Mouse (Mus musculus): ENCODE data around the gene Lsamp. TPM values are rescaled to one million over a fixed set of nuclear protein-coding genes. Genes with fewer than 3 reads are reported as not detected.

Gene Lsamp
- polyA plus RNA-seq, 1 experiment from 2014 or later = 0.20 TPM

DNA sequence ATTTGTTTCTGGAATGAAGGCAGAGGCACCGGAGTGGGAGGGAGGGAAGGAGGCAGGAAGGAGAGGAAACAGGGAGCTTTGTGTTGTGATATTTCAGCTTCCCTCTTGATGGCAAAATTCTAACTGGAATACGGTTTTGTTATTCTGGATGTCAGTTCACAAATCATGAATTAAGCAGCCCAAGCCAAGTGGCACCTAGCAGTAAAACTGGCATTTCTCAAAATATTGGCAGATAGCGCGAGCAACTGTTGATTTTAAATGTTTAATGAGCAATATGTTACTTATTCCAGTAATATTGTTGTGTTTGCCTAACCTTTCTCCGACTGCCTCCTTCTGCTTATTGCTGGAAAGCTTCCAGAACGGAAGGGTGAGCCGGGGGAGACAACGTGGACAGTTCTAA lies 2118.5 kb downstream of the Lsamp start:
- no peaks in the 10 kb centered on the region for H3K9me3 ChIP-seq (ENCODE audit: low read length)
- H3K4me3 ChIP-seq (ENCODE audit: low read depth, low read length) = no peak overlapping the region
- H3K4me2 ChIP-seq (replicated peaks; ENCODE audit: low read depth, low read length) = no peak overlapping the region
- no peak for ATAC-seq
- no peak overlapping the region for H3K9ac ChIP-seq (replicated peaks; ENCODE audit: low read depth)
- H3K36me3 ChIP-seq (ENCODE audit: insufficient read depth, low read length) = no peaks in the 10 kb centered on the region
- no peaks in the 10 kb centered on the region for H3K4me1 ChIP-seq (ENCODE audit: insufficient read depth, low read depth, low read length)
- no peak overlapping the region for H3K27ac ChIP-seq (ENCODE audit: low read length)
- 40% methylated on average over 8 of the region's 8 CpGs for WGBS
- H3K27me3 ChIP-seq (replicated peaks; ENCODE audit: insufficient read depth, low read length) = no peaks in the 10 kb centered on the region
- no peak for DNase-seq (ENCODE audit: low spot score)
- no peak for TF ChIP-seq EP300 (IDR thresholded peaks at IDR 0.05)
- TF ChIP-seq CTCF (IDR thresholded peaks at IDR 0.05) = no peak

DNA sequence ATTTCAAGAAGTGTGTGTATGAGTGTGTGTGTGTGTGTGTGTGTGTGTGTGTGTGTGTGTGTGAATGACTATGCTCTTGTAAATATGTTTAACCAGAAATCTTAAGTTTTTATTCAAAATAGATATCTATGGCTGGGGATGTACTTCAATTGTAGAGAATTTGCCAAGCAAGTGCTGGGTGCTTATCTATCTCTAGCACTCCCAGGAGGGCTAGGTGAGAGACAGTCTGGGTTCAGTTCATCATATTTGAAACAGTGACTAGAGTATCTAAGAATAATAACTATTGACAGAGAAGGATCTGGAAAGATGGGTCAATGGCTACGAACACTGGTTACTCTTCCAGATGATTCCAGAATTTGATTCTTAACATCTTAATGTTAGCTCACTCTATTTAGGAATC lies 2128.1 kb downstream of the Lsamp start:
- TF ChIP-seq EP300 (IDR thresholded peaks at IDR 0.05) = no peak
- TF ChIP-seq CTCF (IDR thresholded peaks at IDR 0.05) = no peak
- no peak overlapping the region for H3K9ac ChIP-seq (replicated peaks; ENCODE audit: low read depth)
- no peak for ATAC-seq
- no peaks in the 10 kb centered on the region for H3K4me1 ChIP-seq (ENCODE audit: insufficient read depth, low read depth, low read length)
- H3K4me2 ChIP-seq (replicated peaks; ENCODE audit: low read depth, low read length) = no peak overlapping the region
- no peak overlapping the region for H3K27ac ChIP-seq (ENCODE audit: low read length)
- H3K27me3 ChIP-seq (replicated peaks; ENCODE audit: insufficient read depth, low read length) = no peaks in the 10 kb centered on the region
- H3K4me3 ChIP-seq (ENCODE audit: low read depth, low read length) = no peak overlapping the region
- H3K36me3 ChIP-seq (ENCODE audit: insufficient read depth, low read length) = no peaks in the 10 kb centered on the region
- no peak for DNase-seq (ENCODE audit: low spot score)
- 83% methylated on average over 1 of the region's 1 CpGs for WGBS
- no peaks in the 10 kb centered on the region for H3K9me3 ChIP-seq (ENCODE audit: low read length)

DNA sequence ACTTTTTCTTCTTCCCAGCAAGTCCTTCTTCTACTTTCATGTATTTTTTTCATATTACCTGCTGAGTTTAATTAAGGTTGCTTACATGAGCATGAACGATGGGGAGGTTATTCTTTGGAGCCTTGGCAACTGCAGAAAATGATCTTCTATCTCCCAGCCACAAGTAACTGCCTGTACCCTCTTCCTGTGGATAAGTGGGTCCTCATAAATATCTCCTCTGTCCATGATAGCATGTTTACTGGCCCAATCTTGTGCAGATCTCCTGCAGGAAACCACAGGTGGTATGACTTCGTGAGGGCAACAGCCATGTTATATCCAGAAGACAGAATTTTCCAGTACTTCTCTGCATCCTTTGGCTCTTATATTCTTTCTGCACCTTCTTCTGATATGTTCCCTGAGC lies 2129.1 kb downstream of the Lsamp start:
- H3K4me2 ChIP-seq (replicated peaks; ENCODE audit: low read depth, low read length) = no peak overlapping the region
- no peak for TF ChIP-seq CTCF (IDR thresholded peaks at IDR 0.05)
- TF ChIP-seq EP300 (IDR thresholded peaks at IDR 0.05) = no peak
- no peak overlapping the region for H3K9ac ChIP-seq (replicated peaks; ENCODE audit: low read depth)
- no peaks in the 10 kb centered on the region for H3K9me3 ChIP-seq (ENCODE audit: low read length)
- no peak overlapping the region for H3K4me3 ChIP-seq (ENCODE audit: low read depth, low read length)
- H3K36me3 ChIP-seq (ENCODE audit: insufficient read depth, low read length) = no peaks in the 10 kb centered on the region
- ATAC-seq (no peak), DNase-seq (ENCODE audit: low spot score) (no peak)
- WGBS = 75% methylated on average over 2 of the region's 2 CpGs
- no peak overlapping the region for H3K27ac ChIP-seq (ENCODE audit: low read length)
- H3K27me3 ChIP-seq (replicated peaks; ENCODE audit: insufficient read depth, low read length) = no peaks in the 10 kb centered on the region
- no peaks in the 10 kb centered on the region for H3K4me1 ChIP-seq (ENCODE audit: insufficient read depth, low read depth, low read length)

DNA sequence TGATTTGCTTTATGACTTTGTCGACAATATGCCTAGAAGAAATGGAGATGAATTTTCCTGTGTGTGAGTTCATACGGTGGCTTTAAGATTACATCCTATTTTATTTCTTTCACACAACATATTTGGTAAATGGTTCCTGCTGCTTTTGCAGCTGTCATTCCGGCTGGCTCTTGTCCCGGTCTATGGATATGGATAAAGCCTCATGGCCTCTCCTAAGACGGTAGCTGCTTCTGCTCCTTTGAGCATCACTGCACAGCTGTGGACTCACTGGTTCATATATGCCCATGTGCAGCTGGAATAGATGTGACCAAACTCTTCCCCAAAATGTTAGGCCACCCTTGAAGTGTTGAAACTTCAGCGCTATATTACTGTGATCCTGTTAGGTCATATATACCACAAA lies 2137.6 kb downstream of the Lsamp start:
- no peak overlapping the region for H3K27ac ChIP-seq (ENCODE audit: low read length)
- H3K9ac ChIP-seq (replicated peaks; ENCODE audit: low read depth) = no peak overlapping the region
- H3K36me3 ChIP-seq (ENCODE audit: insufficient read depth, low read length) = no peaks in the 10 kb centered on the region
- 80% methylated on average over 6 of the region's 6 CpGs for WGBS
- TF ChIP-seq CTCF (IDR thresholded peaks at IDR 0.05) = no peak
- no peak for TF ChIP-seq EP300 (IDR thresholded peaks at IDR 0.05)
- ATAC-seq (no peak), DNase-seq (ENCODE audit: low spot score) (no peak)
- H3K4me1 ChIP-seq (ENCODE audit: insufficient read depth, low read depth, low read length) = no peaks in the 10 kb centered on the region
- H3K4me2 ChIP-seq (replicated peaks; ENCODE audit: low read depth, low read length) = no peak overlapping the region
- H3K9me3 ChIP-seq (ENCODE audit: low read length) = no peaks in the 10 kb centered on the region
- H3K4me3 ChIP-seq (ENCODE audit: low read depth, low read length) = no peak overlapping the region
- H3K27me3 ChIP-seq (replicated peaks; ENCODE audit: insufficient read depth, low read length) = no peaks in the 10 kb centered on the region

DNA sequence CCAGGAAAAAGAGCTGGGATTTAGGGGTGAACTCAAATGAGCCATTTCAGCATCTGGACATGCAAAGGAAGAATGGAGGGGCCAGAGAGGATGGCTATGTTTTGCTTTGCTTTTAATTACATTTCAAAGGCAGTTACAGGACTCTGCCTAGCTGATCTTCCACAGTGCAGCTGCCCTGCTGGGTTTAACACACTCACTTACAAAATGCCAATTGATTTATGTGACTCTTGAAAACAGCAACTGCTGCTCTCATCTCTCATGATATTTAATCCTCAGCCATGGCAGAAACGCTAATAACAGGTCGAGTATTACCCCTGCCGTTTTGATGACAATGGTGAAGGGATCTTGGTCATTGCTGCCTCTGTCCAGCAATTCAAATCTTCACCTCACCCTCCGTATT lies 2139.7 kb downstream of the Lsamp start:
- TF ChIP-seq EP300 (IDR thresholded peaks at IDR 0.05) (no peak), CTCF (IDR thresholded peaks at IDR 0.05) (no peak)
- Histone ChIP-seq H3K27me3 (replicated peaks; ENCODE audit: insufficient read depth, low read length) (no peaks in the 10 kb centered on the region), H3K4me2 (replicated peaks; ENCODE audit: low read depth, low read length) (no peak overlapping the region), H3K4me1 (ENCODE audit: insufficient read depth, low read depth, low read length) (no peaks in the 10 kb centered on the region), H3K36me3 (ENCODE audit: insufficient read depth, low read length) (no peaks in the 10 kb centered on the region), H3K9me3 (ENCODE audit: low read length) (no peaks in the 10 kb centered on the region), H3K9ac (replicated peaks; ENCODE audit: low read depth) (no peak overlapping the region), H3K4me3 (ENCODE audit: low read depth, low read length) (no peak overlapping the region), H3K27ac (ENCODE audit: low read length) (no peak overlapping the region)
- DNase-seq (ENCODE audit: low spot score) (no peak), ATAC-seq (no peak)
- 56% methylated on average over 4 of the region's 4 CpGs for WGBS

DNA sequence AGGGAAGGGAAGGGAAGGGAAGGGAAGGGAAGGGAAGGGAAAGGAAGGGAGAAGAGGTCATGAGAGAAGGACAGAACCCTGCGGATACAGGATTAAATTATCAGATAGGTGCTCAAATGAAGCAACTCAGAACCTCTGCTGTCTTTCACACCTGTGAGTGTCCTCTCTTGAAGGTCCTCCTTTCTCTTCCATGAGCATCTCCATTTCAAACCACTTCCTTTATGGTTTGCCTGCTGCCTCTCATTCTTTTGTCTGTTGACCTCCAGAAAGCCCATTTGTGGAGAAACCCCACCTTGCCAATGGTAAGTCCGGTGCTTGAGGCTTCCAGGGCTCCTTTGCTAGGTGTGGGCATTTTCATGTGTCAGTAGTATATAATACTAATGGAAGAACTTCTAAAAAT lies 2141.9 kb downstream of the Lsamp start:
- H3K9ac ChIP-seq (replicated peaks; ENCODE audit: low read depth) = no peak overlapping the region
- H3K36me3 ChIP-seq (ENCODE audit: insufficient read depth, low read length) = no peaks in the 10 kb centered on the region
- no peak for TF ChIP-seq EP300 (IDR thresholded peaks at IDR 0.05)
- TF ChIP-seq CTCF (IDR thresholded peaks at IDR 0.05) = no peak
- H3K4me3 ChIP-seq (ENCODE audit: low read depth, low read length) = no peak overlapping the region
- no peaks in the 10 kb centered on the region for H3K9me3 ChIP-seq (ENCODE audit: low read length)
- no peaks in the 10 kb centered on the region for H3K27me3 ChIP-seq (replicated peaks; ENCODE audit: insufficient read depth, low read length)
- H3K4me1 ChIP-seq (ENCODE audit: insufficient read depth, low read depth, low read length) = no peaks in the 10 kb centered on the region
- ATAC-seq = no peak
- no peak overlapping the region for H3K27ac ChIP-seq (ENCODE audit: low read length)
- DNase-seq (ENCODE audit: low spot score) = no peak
- no peak overlapping the region for H3K4me2 ChIP-seq (replicated peaks; ENCODE audit: low read depth, low read length)
- WGBS = 64% methylated on average over 2 of the region's 2 CpGs

DNA sequence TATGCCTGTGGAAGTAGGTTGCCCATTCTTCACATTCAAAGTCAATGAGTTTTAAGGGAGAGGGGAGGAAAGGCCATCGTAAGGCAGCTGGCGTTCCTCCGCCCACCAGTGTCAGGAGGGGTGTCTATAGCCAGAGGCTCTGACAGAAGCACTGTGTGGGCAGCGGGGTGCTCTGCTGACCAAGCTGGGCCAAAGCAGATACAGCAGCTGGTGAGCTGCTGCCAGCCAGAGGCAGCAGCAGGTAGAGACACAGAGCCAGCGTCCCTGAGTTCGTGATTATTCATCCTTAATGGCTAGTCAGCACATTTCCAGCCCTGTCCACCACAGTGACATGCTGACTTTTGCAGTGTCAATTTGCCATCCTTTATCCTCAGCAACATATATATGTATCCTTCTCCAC lies 2163.0 kb downstream of the Lsamp start:
- H3K9me3 ChIP-seq (ENCODE audit: low read length) = no peaks in the 10 kb centered on the region
- WGBS = 72% methylated on average over 6 of the region's 6 CpGs

More for the DNA sequence above, 2163.0 kb downstream of the Lsamp start:
- DNase-seq (ENCODE audit: low spot score) (no peak), ATAC-seq (no peak)
- Histone ChIP-seq H3K4me2 (replicated peaks; ENCODE audit: low read depth, low read length) (no peak overlapping the region), H3K27ac (ENCODE audit: low read length) (no peak overlapping the region), H3K9ac (replicated peaks; ENCODE audit: low read depth) (no peak overlapping the region), H3K36me3 (ENCODE audit: insufficient read depth, low read length) (no peaks in the 10 kb centered on the region), H3K4me1 (ENCODE audit: insufficient read depth, low read depth, low read length) (no peaks in the 10 kb centered on the region), H3K27me3 (replicated peaks; ENCODE audit: insufficient read depth, low read length) (no peaks in the 10 kb centered on the region), H3K4me3 (ENCODE audit: low read depth, low read length) (no peak overlapping the region)
- no peak for TF ChIP-seq EP300 (IDR thresholded peaks at IDR 0.05)
- TF ChIP-seq CTCF (IDR thresholded peaks at IDR 0.05) = no peak
